Mouse (Mus musculus): ENCODE data around the gene Taok2.
"Not testable (repeated sequence)": the region's sequence is repeated elsewhere in the genome, so short reads cannot be mapped to it uniquely, and the experiment has no call there.

Gene Taok2

GRCm38 (mm10) chr7:126884286-126885164, at the start of gene Taok2:
TSS of gene Taok2 (minus strand) at chr7:126884703.
- DNase-seq (ENCODE audit: low read depth): peak; percentile 95

- no peak for DNase-seq (ENCODE audit: low read depth)
Observed at GRCm38 (mm10) chr7:126932652-126933051, 48.1 kb upstream of the Taok2 start.

GRCm38 (mm10) chr7:126929046-126929445, 44.5 kb upstream of the Taok2 start:
- no peak for DNase-seq (ENCODE audit: low read depth)

- DNase-seq (ENCODE audit: low read depth): peak; percentile 95
Observed at GRCm38 (mm10) chr7:126928384-126929037, 44.0 kb upstream of the Taok2 start, which contains the start of gene Kctd13. TSS of gene Kctd13 (plus strand) at chr7:126928879.

- DNase-seq (ENCODE audit: low read depth): peak; percentile 21
Observed at GRCm38 (mm10) chr7:126926299-126926698, 41.8 kb upstream of the Taok2 start.

GRCm38 (mm10) chr7:126923999-126924398, 39.5 kb upstream of the Taok2 start:
- no peak for DNase-seq (ENCODE audit: low read depth)

- DNase-seq (ENCODE audit: low read depth): no peak
Observed at GRCm38 (mm10) chr7:126922624-126923060, 38.1 kb upstream of the Taok2 start, which contains the start of gene Tmem219. TSS of gene Tmem219 (minus strand) at chr7:126922917.

- DNase-seq (ENCODE audit: low read depth): no peak
Observed at GRCm38 (mm10) chr7:126921563-126921962, 37.1 kb upstream of the Taok2 start.

GRCm38 (mm10) chr7:126919973-126920372, 35.5 kb upstream of the Taok2 start:
- no peak for DNase-seq (ENCODE audit: low read depth)

- DNase-seq (ENCODE audit: low read depth): not testable (repeated sequence)
Observed at GRCm38 (mm10) chr7:126918356-126918755, 33.9 kb upstream of the Taok2 start.

- no peak for DNase-seq (ENCODE audit: low read depth)
Observed at GRCm38 (mm10) chr7:126914844-126915243, 30.3 kb upstream of the Taok2 start.

GRCm38 (mm10) chr7:126905590-126905989, 21.1 kb upstream of the Taok2 start:
- no peak for DNase-seq (ENCODE audit: low read depth)

- DNase-seq (ENCODE audit: low read depth): not testable (repeated sequence)
Observed at GRCm38 (mm10) chr7:126899781-126900180, 15.3 kb upstream of the Taok2 start.

GRCm38 (mm10) chr7:126898102-126898990, 13.8 kb upstream of the Taok2 start:
- peak; percentile 92 for DNase-seq (ENCODE audit: low read depth)

- peak; percentile 57 for DNase-seq (ENCODE audit: low read depth)
Observed at GRCm38 (mm10) chr7:126897390-126898101, 13.0 kb upstream of the Taok2 start.

GRCm38 (mm10) chr7:126896912-126897311, 12.4 kb upstream of the Taok2 start:
- peak; percentile 24 for DNase-seq (ENCODE audit: low read depth)

GRCm38 (mm10) chr7:126888852-126889251, 4.3 kb upstream of the Taok2 start:
- DNase-seq (ENCODE audit: low read depth): no peak

- no peak for DNase-seq (ENCODE audit: low read depth)
Observed at GRCm38 (mm10) chr7:126887281-126887680, 2.8 kb upstream of the Taok2 start.

GRCm38 (mm10) chr7:126883731-126884181, 747 bp downstream of the Taok2 start:
- peak; percentile 34 for DNase-seq (ENCODE audit: low read depth)

- no peak for DNase-seq (ENCODE audit: low read depth)
Observed at GRCm38 (mm10) chr7:126881040-126881439, 3.5 kb downstream of the Taok2 start.

- DNase-seq (ENCODE audit: low read depth): no peak
Observed at GRCm38 (mm10) chr7:126877239-126877638, 7.3 kb downstream of the Taok2 start.

All from naive thymus-derived CD4-positive, alpha-beta T cell, adult 2 months (primary cell).